Mouse (Mus musculus): ENCODE data around the gene Rnf126. TPM values are rescaled to one million over a fixed set of nuclear protein-coding genes. Genes with fewer than 3 reads are reported as not detected.

The Rnf126 gene
- polyA plus RNA-seq, 1 experiment: 42.8 TPM

- no peak for TF ChIP-seq POLR2A (IDR thresholded peaks at IDR 0.05; ENCODE audit: borderline replicate concordance, control insufficient read depth, low read depth, low read length)
- TF ChIP-seq CTCF (IDR thresholded peaks at IDR 0.05; ENCODE audit: control insufficient read depth, insufficient read depth, low read length): no peak
- 60% methylated on average over 4 of the region's 4 CpGs for whole genome bisulfite sequencing
- no peak overlapping the region for H3K27ac ChIP-seq (ENCODE audit: control insufficient read depth, insufficient read depth, low read depth, low read length, poor library complexity)
- H3K4me1 ChIP-seq (ENCODE audit: control insufficient read depth, insufficient read depth, low read length): no peaks in the 10 kb centered on the region
- H3K4me3 ChIP-seq (replicated peaks; ENCODE audit: control insufficient read depth, low read depth, low read length): no peak overlapping the region
Measured at GRCm38 (mm10) chr10:79714996-79715395, 51.8 kb downstream of the Rnf126 start.

DNA sequence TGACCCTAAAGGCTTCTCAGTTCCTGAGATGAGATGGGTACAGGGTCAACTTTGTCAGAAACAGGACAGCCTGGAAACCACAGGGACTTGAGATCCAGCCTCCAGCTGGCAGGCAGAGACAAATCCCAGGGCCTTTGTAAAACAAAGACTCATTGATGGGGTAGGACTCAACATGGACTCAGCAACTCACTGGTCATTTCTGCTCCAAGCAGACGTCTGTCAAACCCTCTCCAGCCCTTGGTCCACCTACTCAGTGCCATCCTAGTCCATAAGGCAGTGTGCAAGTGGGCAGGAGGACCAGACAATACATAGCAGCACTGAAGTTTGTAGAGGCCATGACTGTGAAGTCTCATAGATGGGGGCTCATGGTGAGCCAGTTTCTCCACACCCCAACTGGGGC, 53.6 kb downstream of the Rnf126 start:
- H3K4me1 ChIP-seq (ENCODE audit: control insufficient read depth, insufficient read depth, low read length): no peaks in the 10 kb centered on the region
- no peak overlapping the region for H3K27ac ChIP-seq (ENCODE audit: control insufficient read depth, insufficient read depth, low read depth, low read length, poor library complexity)
- TF ChIP-seq CTCF (IDR thresholded peaks at IDR 0.05; ENCODE audit: control insufficient read depth, insufficient read depth, low read length): no peak
- TF ChIP-seq POLR2A (IDR thresholded peaks at IDR 0.05; ENCODE audit: borderline replicate concordance, control insufficient read depth, low read depth, low read length): no peak
- H3K4me3 ChIP-seq (replicated peaks; ENCODE audit: control insufficient read depth, low read depth, low read length): no peak overlapping the region
- 39% methylated on average over 1 of the region's 1 CpGs for WGBS

- TF ChIP-seq POLR2A (IDR thresholded peaks at IDR 0.05; ENCODE audit: borderline replicate concordance, control insufficient read depth, low read depth, low read length) (no peak), CTCF (IDR thresholded peaks at IDR 0.05; ENCODE audit: control insufficient read depth, insufficient read depth, low read length) (peak; percentile 91)
- Histone ChIP-seq H3K4me3 (replicated peaks; ENCODE audit: control insufficient read depth, low read depth, low read length) (no peak overlapping the region), H3K27ac (ENCODE audit: control insufficient read depth, insufficient read depth, low read depth, low read length, poor library complexity) (peak overlapping the region; percentile 53), H3K4me1 (ENCODE audit: control insufficient read depth, insufficient read depth, low read length) (no peaks in the 10 kb centered on the region)
- WGBS: 16% methylated on average over 4 of the region's 6 CpGs
Measured at GRCm38 (mm10) chr10:79712499-79713126, 54.1 kb downstream of the Rnf126 start.

- H3K4me1 ChIP-seq (ENCODE audit: control insufficient read depth, insufficient read depth, low read length): no peaks in the 10 kb centered on the region; the same call in 1 of the 2 replicates
- no peak for TF ChIP-seq POLR2A (IDR thresholded peaks at IDR 0.05; ENCODE audit: borderline replicate concordance, control insufficient read depth, low read depth, low read length)
- TF ChIP-seq CTCF (IDR thresholded peaks at IDR 0.05; ENCODE audit: control insufficient read depth, insufficient read depth, low read length): no peak
Measured at GRCm38 (mm10) chr10:79712029-79712428, 54.7 kb downstream of the Rnf126 start.

DNA sequence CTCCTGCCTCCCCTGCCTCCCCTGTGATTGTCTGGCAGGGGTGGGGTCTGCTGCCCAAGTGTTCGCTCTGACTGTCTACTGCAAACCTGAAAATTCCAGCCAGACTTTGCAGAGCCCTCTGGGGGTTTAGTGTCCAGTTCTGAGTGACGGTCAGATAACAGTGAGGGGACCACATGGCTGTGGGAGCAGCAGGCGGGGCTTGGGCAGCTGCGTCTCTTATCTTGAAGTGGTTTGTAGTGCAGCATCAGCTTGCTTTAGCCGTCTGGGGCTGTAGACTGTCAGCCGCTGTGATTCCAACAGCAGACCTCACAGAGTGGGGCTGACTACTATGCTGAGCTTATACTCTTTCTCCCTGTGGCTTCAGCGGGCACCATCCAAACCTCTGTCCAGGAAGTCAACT, 57.4 kb downstream of the Rnf126 start:
- H3K4me1 ChIP-seq (ENCODE audit: control insufficient read depth, insufficient read depth, low read length): peaks cover 2% of the 10 kb centered on the region; the same call in 1 of the 2 replicates
- no peak overlapping the region for H3K4me3 ChIP-seq (replicated peaks; ENCODE audit: control insufficient read depth, low read depth, low read length)
- no peak for TF ChIP-seq CTCF (IDR thresholded peaks at IDR 0.05; ENCODE audit: control insufficient read depth, insufficient read depth, low read length)
- no peak for TF ChIP-seq POLR2A (IDR thresholded peaks at IDR 0.05; ENCODE audit: borderline replicate concordance, control insufficient read depth, low read depth, low read length)
- no peak overlapping the region for H3K27ac ChIP-seq (ENCODE audit: control insufficient read depth, insufficient read depth, low read depth, low read length, poor library complexity)
- WGBS: 68% methylated on average over 7 of the region's 7 CpGs

More at GRCm38 (mm10) chr10:79712029-79712428, 54.7 kb downstream of the Rnf126 start:
- Histone ChIP-seq H3K27ac (ENCODE audit: control insufficient read depth, insufficient read depth, low read depth, low read length, poor library complexity) (no peak overlapping the region), H3K4me3 (replicated peaks; ENCODE audit: control insufficient read depth, low read depth, low read length) (no peak overlapping the region)
- 97% methylated on average over 1 of the region's 1 CpGs for WGBS

DNA sequence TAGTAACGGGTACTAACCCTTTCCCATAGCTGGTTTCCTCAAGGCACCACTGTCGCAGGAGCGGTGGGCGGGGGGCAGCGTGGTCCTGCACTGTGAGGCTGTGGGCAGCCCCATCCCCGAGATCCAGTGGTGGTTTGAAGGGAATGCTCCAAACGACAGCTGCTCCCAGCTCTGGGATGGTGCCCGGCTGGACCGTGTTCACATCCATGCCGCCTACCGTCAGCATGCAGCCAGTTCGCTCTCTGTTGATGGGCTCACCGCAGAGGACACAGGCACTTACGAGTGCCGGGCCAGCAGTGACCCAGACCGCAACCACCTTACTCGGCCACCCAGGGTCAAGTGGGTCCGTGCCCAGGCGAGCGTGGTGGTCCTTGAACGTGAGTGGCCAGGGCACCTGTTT, 58.1 kb downstream of the Rnf126 start:
- 94% methylated on average over 21 of the region's 21 CpGs for WGBS
- H3K27ac ChIP-seq (ENCODE audit: control insufficient read depth, insufficient read depth, low read depth, low read length, poor library complexity): no peak overlapping the region
- no peak for TF ChIP-seq CTCF (IDR thresholded peaks at IDR 0.05; ENCODE audit: control insufficient read depth, insufficient read depth, low read length)
- no peak for TF ChIP-seq POLR2A (IDR thresholded peaks at IDR 0.05; ENCODE audit: borderline replicate concordance, control insufficient read depth, low read depth, low read length)
- H3K4me1 ChIP-seq (ENCODE audit: control insufficient read depth, insufficient read depth, low read length): peaks cover 2% of the 10 kb centered on the region; the same call in 1 of the 2 replicates
- H3K4me3 ChIP-seq (replicated peaks; ENCODE audit: control insufficient read depth, low read depth, low read length): no peak overlapping the region

Other genes with a start within 250 kb of the Rnf126 start
- 1.7 and 2.6 TPM in 2 replicates for gene Plpp2, start 233.2 kb downstream of the Rnf126 start, polyA plus RNA-seq (2011; ENCODE audit: insufficient read depth, insufficient read length, low replicate concordance, missing spikeins)
- 18.7 and 21.7 TPM in 2 replicates for gene Mier2, start 211.8 kb downstream of the Rnf126 start, polyA plus RNA-seq (2011; ENCODE audit: insufficient read depth, insufficient read length, low replicate concordance, missing spikeins)
- not detected in 2 replicates for gene Theg, start 179.6 kb downstream of the Rnf126 start, polyA plus RNA-seq (2011; ENCODE audit: insufficient read depth, insufficient read length, low replicate concordance, missing spikeins)
- gene C2cd4c, start 152.9 kb downstream of the Rnf126 start, polyA plus RNA-seq (2011; ENCODE audit: insufficient read depth, insufficient read length, low replicate concordance, missing spikeins): not detected in 2 replicates
- gene Shc2, start 129.0 kb downstream of the Rnf126 start, polyA plus RNA-seq (2011; ENCODE audit: insufficient read depth, insufficient read length, low replicate concordance, missing spikeins): 1.1 and 2.1 TPM in 2 replicates
- not detected in 2 replicates for gene Odf3l2, start 121.2 kb downstream of the Rnf126 start, polyA plus RNA-seq (2011; ENCODE audit: insufficient read depth, insufficient read length, low replicate concordance, missing spikeins)
- gene Madcam1, start 102.4 kb downstream of the Rnf126 start, polyA plus RNA-seq (2011; ENCODE audit: insufficient read depth, insufficient read length, low replicate concordance, missing spikeins): not detected in 2 replicates
- 4.9 and 12.2 TPM in 2 replicates for gene Tpgs1, start 97.6 kb downstream of the Rnf126 start, polyA plus RNA-seq (2011; ENCODE audit: insufficient read depth, insufficient read length, low replicate concordance, missing spikeins)
- 82.1 and 98.6 TPM in 2 replicates for gene Cdc34, start 84.8 kb downstream of the Rnf126 start, polyA plus RNA-seq (2011; ENCODE audit: insufficient read depth, insufficient read length, low replicate concordance, missing spikeins)
- gene Gzmm, start 77.9 kb downstream of the Rnf126 start, polyA plus RNA-seq (2011; ENCODE audit: insufficient read depth, insufficient read length, low replicate concordance, missing spikeins): not detected in 2 replicates
- gene Bsg, start 62.5 kb downstream of the Rnf126 start, polyA plus RNA-seq (2011; ENCODE audit: insufficient read depth, insufficient read length, low replicate concordance, missing spikeins): 465 and 588 TPM in 2 replicates
- gene Hcn2, start 50.3 kb downstream of the Rnf126 start, polyA plus RNA-seq (2011; ENCODE audit: insufficient read depth, insufficient read length, low replicate concordance, missing spikeins): 0.31 TPM in 1 of 2 replicates, not detected in the other
- gene Polrmt, start 20.4 kb downstream of the Rnf126 start, polyA plus RNA-seq (2011; ENCODE audit: insufficient read depth, insufficient read length, low replicate concordance, missing spikeins): 20.0 and 29.6 TPM in 2 replicates
- not detected in 2 replicates for gene Fgf22, start 11.9 kb downstream of the Rnf126 start, polyA plus RNA-seq (2011; ENCODE audit: insufficient read depth, insufficient read length, low replicate concordance, missing spikeins)
- 1.0 and 1.8 TPM in 2 replicates for gene Fstl3, start 10.3 kb upstream of the Rnf126 start, polyA plus RNA-seq (2011; ENCODE audit: insufficient read depth, insufficient read length, low replicate concordance, missing spikeins)
- gene Prss57, start 24.0 kb upstream of the Rnf126 start, polyA plus RNA-seq (2011; ENCODE audit: insufficient read depth, insufficient read length, low replicate concordance, missing spikeins): 13.1 and 40.0 TPM in 2 replicates
- 19.7 and 36.1 TPM in 2 replicates for gene Palm, start 26.6 kb upstream of the Rnf126 start, polyA plus RNA-seq (2011; ENCODE audit: insufficient read depth, insufficient read length, low replicate concordance, missing spikeins)
- not detected in 2 replicates for gene Misp, start 54.0 kb upstream of the Rnf126 start, polyA plus RNA-seq (2011; ENCODE audit: insufficient read depth, insufficient read length, low replicate concordance, missing spikeins)
- 113 and 188 TPM in 2 replicates for gene Ptbp1, start 87.5 kb upstream of the Rnf126 start, polyA plus RNA-seq (2011; ENCODE audit: insufficient read depth, insufficient read length, low replicate concordance, missing spikeins)
- gene Prtn3, start 107.5 kb upstream of the Rnf126 start, polyA plus RNA-seq (2011; ENCODE audit: insufficient read depth, insufficient read length, low replicate concordance, missing spikeins): 143 and 259 TPM in 2 replicates
- 16.4 and 32.4 TPM in 2 replicates for gene Plppr3, start 107.7 kb upstream of the Rnf126 start, polyA plus RNA-seq (2011; ENCODE audit: insufficient read depth, insufficient read length, low replicate concordance, missing spikeins)
- gene Elane, start 119.3 kb upstream of the Rnf126 start, polyA plus RNA-seq (2011; ENCODE audit: insufficient read depth, insufficient read length, low replicate concordance, missing spikeins): 102 and 162 TPM in 2 replicates
- gene Cfd, start 123.9 kb upstream of the Rnf126 start, polyA plus RNA-seq (2011; ENCODE audit: insufficient read depth, insufficient read length, low replicate concordance, missing spikeins): 20.0 TPM in 1 of 2 replicates, not detected in the other
- gene Med16, start 142.0 kb upstream of the Rnf126 start, polyA plus RNA-seq (2011; ENCODE audit: insufficient read depth, insufficient read length, low replicate concordance, missing spikeins): 12.3 and 19.2 TPM in 2 replicates
- not detected in 2 replicates for gene Gm26602, start 143.9 kb upstream of the Rnf126 start, polyA plus RNA-seq (2011; ENCODE audit: insufficient read depth, insufficient read length, low replicate concordance, missing spikeins)
- gene Kiss1r, start 150.0 kb upstream of the Rnf126 start, polyA plus RNA-seq (2011; ENCODE audit: insufficient read depth, insufficient read length, low replicate concordance, missing spikeins): 1.5 TPM in 1 of 2 replicates, not detected in the other
- 182 and 197 TPM in 2 replicates for gene R3hdm4, start 154.3 kb upstream of the Rnf126 start, polyA plus RNA-seq (2011; ENCODE audit: insufficient read depth, insufficient read length, low replicate concordance, missing spikeins)
- 12.4 and 27.6 TPM in 2 replicates for gene Arid3a, start 160.1 kb upstream of the Rnf126 start, polyA plus RNA-seq (2011; ENCODE audit: insufficient read depth, insufficient read length, low replicate concordance, missing spikeins)
- gene Wdr18, start 193.2 kb upstream of the Rnf126 start, polyA plus RNA-seq (2011; ENCODE audit: insufficient read depth, insufficient read length, low replicate concordance, missing spikeins): 26.7 and 43.3 TPM in 2 replicates
- gene Grin3b, start 203.8 kb upstream of the Rnf126 start, polyA plus RNA-seq (2011; ENCODE audit: insufficient read depth, insufficient read length, low replicate concordance, missing spikeins): not detected in 2 replicates
- gene Tmem259, start 217.4 kb upstream of the Rnf126 start, polyA plus RNA-seq (2011; ENCODE audit: insufficient read depth, insufficient read length, low replicate concordance, missing spikeins): 78.6 and 131 TPM in 2 replicates
- gene Cnn2, start 221.6 kb upstream of the Rnf126 start, polyA plus RNA-seq (2011; ENCODE audit: insufficient read depth, insufficient read length, low replicate concordance, missing spikeins): 41.7 and 92.4 TPM in 2 replicates
- 54.3 and 96.9 TPM in 2 replicates for gene Abca7, start 229.5 kb upstream of the Rnf126 start, polyA plus RNA-seq (2011; ENCODE audit: insufficient read depth, insufficient read length, low replicate concordance, missing spikeins)
- 111 and 291 TPM in 2 replicates for gene Arhgap45, start 249.7 kb upstream of the Rnf126 start, polyA plus RNA-seq (2011; ENCODE audit: insufficient read depth, insufficient read length, low replicate concordance, missing spikeins)